Mouse (Mus musculus) embryonic fibroblast, embryonic 13.5 days (primary cell): ENCODE measurements around the gene Stard13.

Experiments used
- CTCF ChIP-seq: IDR thresholded peaks from 2 replicates; pipeline ENCODE4 v1.5.1; 2011; ENCODE audit warnings: mild to moderate bottlenecking, control low read depth, low read length, moderate library complexity, borderline replicate concordance; ENCODE audit not compliant: insufficient read depth
- POLR2A ChIP-seq: IDR thresholded peaks from 2 replicates; pipeline ENCODE4 v1.6.1; 2011; ENCODE audit warnings: low read depth, mild to moderate bottlenecking, control low read depth, low read length, moderate library complexity

DNA sequence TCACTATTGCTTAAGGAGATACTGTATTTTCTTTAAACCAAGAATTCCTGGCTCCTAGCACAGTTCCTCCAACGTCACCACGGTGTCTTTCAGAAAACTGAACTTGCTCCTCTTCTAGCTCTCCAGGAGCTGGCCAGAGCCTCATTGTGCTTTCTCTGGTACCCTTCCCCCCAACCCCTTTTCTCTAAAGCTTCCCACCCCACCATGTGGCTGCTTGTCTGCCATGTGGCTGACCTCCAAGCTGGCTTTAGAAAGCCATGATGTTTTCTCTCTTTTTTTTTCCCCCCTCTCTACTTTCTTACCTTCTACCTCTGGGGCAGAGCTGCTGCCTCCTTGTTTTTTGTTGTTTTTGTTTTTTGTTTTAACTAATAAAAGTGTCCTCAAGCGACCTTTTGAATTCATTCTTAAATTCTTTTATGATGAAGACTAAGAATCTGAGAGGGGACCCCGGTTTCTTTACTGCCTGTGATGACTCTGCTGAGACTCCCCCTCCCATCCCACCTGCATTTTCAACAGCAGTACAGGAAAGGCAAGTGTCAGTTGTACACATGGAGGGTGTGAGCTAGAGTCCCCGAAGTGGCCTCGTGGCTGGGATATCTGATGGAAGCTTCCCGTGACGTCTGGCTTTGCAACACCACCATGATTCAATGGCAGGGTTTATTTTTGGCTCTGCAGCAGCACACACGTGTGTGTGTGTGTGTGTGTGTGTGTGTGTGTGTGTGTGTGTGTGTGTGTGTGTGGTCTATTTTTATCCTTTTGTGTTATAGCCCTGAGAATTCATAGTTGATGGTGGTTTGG, 198.7 kb downstream of the Stard13 start:
- TF ChIP-seq CTCF (no peak), POLR2A (no peak)
